Mouse (Mus musculus): ENCODE results near the gene Fermt1. TPM values are rescaled to one million over a fixed set of nuclear protein-coding genes. Genes with fewer than 3 reads are reported as not detected.

The Fermt1 gene
- polyA plus RNA-seq, 1 experiment from 2014 or later = 0.60 TPM

- H3K9ac ChIP-seq (ENCODE audit: low read depth, low read length) = no peak overlapping the region
- H3K9me3 ChIP-seq (ENCODE audit: control insufficient read depth, low read length) = no peaks in the 10 kb centered on the region
- H3K4me1 ChIP-seq (replicated peaks; ENCODE audit: control insufficient read depth, insufficient read depth, low read length) = no peaks in the 10 kb centered on the region
- no peak overlapping the region for H3K4me2 ChIP-seq
- peaks cover 6% of the 10 kb centered on the region; the same call in 1 of the 2 replicates for H3K36me3 ChIP-seq (ENCODE audit: control insufficient read depth, insufficient read depth, low read length)
- ATAC-seq (replicated peaks; ENCODE audit: low FRiP score) = no peak
- H3K27ac ChIP-seq (ENCODE audit: low read depth, low read length) = no peak overlapping the region
- no peaks in the 10 kb centered on the region for H3K27me3 ChIP-seq (replicated peaks; ENCODE audit: control insufficient read depth, insufficient read depth, low read length)
- H3K4me3 ChIP-seq (ENCODE audit: low read depth, low read length) = no peak overlapping the region
- no peak for DNase-seq (ENCODE audit: low spot score)
- WGBS = 92% methylated on average over 2 of the region's 2 CpGs
These were observed 84.2 kb downstream of the Fermt1 start for GRCm38 (mm10) chr2:132861456-132861855.

GRCm38 (mm10) chr2:132860435-132860834, 85.3 kb downstream of the Fermt1 start:
- H3K27ac ChIP-seq (ENCODE audit: low read depth, low read length) = no peak overlapping the region
- H3K36me3 ChIP-seq (ENCODE audit: control insufficient read depth, insufficient read depth, low read length) = peaks cover 3% of the 10 kb centered on the region; the same call in 1 of the 2 replicates
- H3K9ac ChIP-seq (ENCODE audit: low read depth, low read length) = no peak overlapping the region
- ATAC-seq (replicated peaks; ENCODE audit: low FRiP score) (no peak), DNase-seq (ENCODE audit: low spot score) (no peak)
- no peaks in the 10 kb centered on the region for H3K4me1 ChIP-seq (replicated peaks; ENCODE audit: control insufficient read depth, insufficient read depth, low read length)
- H3K4me2 ChIP-seq = no peak overlapping the region
- no peak overlapping the region for H3K4me3 ChIP-seq (ENCODE audit: low read depth, low read length)
- no peaks in the 10 kb centered on the region for H3K9me3 ChIP-seq (ENCODE audit: control insufficient read depth, low read length)
- H3K27me3 ChIP-seq (replicated peaks; ENCODE audit: control insufficient read depth, insufficient read depth, low read length) = no peaks in the 10 kb centered on the region

- H3K4me3 ChIP-seq (ENCODE audit: low read depth, low read length) = no peak overlapping the region
- H3K4me2 ChIP-seq = no peak overlapping the region
- WGBS = 63% methylated on average over 5 of the region's 5 CpGs
- DNase-seq (ENCODE audit: low spot score) (no peak), ATAC-seq (replicated peaks; ENCODE audit: low FRiP score) (no peak)
- H3K27ac ChIP-seq (ENCODE audit: low read depth, low read length) = no peak overlapping the region
- peaks cover 4% of the 10 kb centered on the region for H3K4me1 ChIP-seq (replicated peaks; ENCODE audit: control insufficient read depth, insufficient read depth, low read length)
- no peaks in the 10 kb centered on the region for H3K9me3 ChIP-seq (ENCODE audit: control insufficient read depth, low read length)
- H3K27me3 ChIP-seq (replicated peaks; ENCODE audit: control insufficient read depth, insufficient read depth, low read length) = no peaks in the 10 kb centered on the region
- H3K36me3 ChIP-seq (ENCODE audit: control insufficient read depth, insufficient read depth, low read length) = 0 out of 2 replicates have a peak, but pooled peaks cover 2% of the 10 kb centered on the region
- H3K9ac ChIP-seq (ENCODE audit: low read depth, low read length) = no peak overlapping the region
These were observed 89.4 kb downstream of the Fermt1 start for GRCm38 (mm10) chr2:132856333-132856732.

Other genes starting within 250 kb of the Fermt1 start
- 0.10 and 0.34 TPM in 2 replicates for gene Chgb, start 164.6 kb downstream of the Fermt1 start, polyA plus RNA-seq (2014; fragmentation: Nextera tagmentation; extraction: Ambion mirVana)
- 44.5 and 46.6 TPM in 2 replicates for gene Trmt6, start 129.9 kb downstream of the Fermt1 start, polyA plus RNA-seq (2014; fragmentation: Nextera tagmentation; extraction: Ambion mirVana)
- 19.8 and 21.8 TPM in 2 replicates for gene Mcm8, start 129.8 kb downstream of the Fermt1 start, polyA plus RNA-seq (2014; fragmentation: Nextera tagmentation; extraction: Ambion mirVana)
- 19.3 and 21.7 TPM in 2 replicates for gene Crls1, start 99.2 kb downstream of the Fermt1 start, polyA plus RNA-seq (2014; fragmentation: Nextera tagmentation; extraction: Ambion mirVana)
- gene Lrrn4, start 65.0 kb downstream of the Fermt1 start, polyA plus RNA-seq (2014; fragmentation: Nextera tagmentation; extraction: Ambion mirVana) = 3.2 and 3.9 TPM in 2 replicates

All from liver, embryonic 11.5 days (tissue).